Mouse (Mus musculus) lung, adult 2 months (tissue): ENCODE results near the gene Nfkbie. TPM values are rescaled to one million over a fixed set of nuclear protein-coding genes. Genes with fewer than 3 reads are reported as not detected.

Experiments used
- DNase-seq: peaks from one replicate; pipeline ENCODE4 v3.0.0; 2022
- H3K4me1 ChIP-seq: fragments of 200-500 bp; 2 replicates; pipeline ENCODE4 v1.6.1; 2011; ENCODE audit warnings: low read length; ENCODE audit not compliant: control insufficient read depth, insufficient read depth
- H3K4me3 ChIP-seq: fragments of 200-500 bp; replicated peaks from 2 replicates; pipeline ENCODE3; 2011; ENCODE audit warnings: low read depth, mild to moderate bottlenecking, control low read depth, low read length; ENCODE audit errors: extremely low read depth
- CTCF ChIP-seq: fragments of 200-500 bp; IDR thresholded peaks from 2 replicates; pipeline ENCODE4 v1.5.1; 2011; ENCODE audit warnings: mild to moderate bottlenecking, low read length, control low read depth; ENCODE audit not compliant: insufficient read depth
- POLR2A ChIP-seq: fragments of 200-500 bp; IDR thresholded peaks from 2 replicates; pipeline ENCODE4 v1.6.1; 2011; ENCODE audit warnings: low read depth, mild to moderate bottlenecking, control low read depth, low read length, borderline replicate concordance; ENCODE audit errors: extremely low read depth
- WGBS: fragments of 180-500 bp; shearing (Covaris S2); methylation state at CpG from one replicate; pipeline ENCODE4 v1.1.7; 2018; 5-methylcytosine and 5-hydroxymethylcytosine counted together
- polyA plus RNA-seq: library from polyadenylated mRNA; depleted of rRNA; stranded (reverse); fragments of >200 nt; gene quantifications from 2 replicates; pipeline ENCODE4 v1.2.3, GENCODE M21; 2012

Nfkbie gene
- polyA plus RNA-seq, 1 experiment = 7.8 TPM

- WGBS = 85% methylated on average over 8 of the region's 8 CpGs
- DNase-seq = no peak
- TF ChIP-seq POLR2A (no peak), CTCF (no peak)
Observed at GRCm38 (mm10) chr17:45575123-45575897, 19.8 kb downstream of the Nfkbie start.

GRCm38 (mm10) chr17:45578242-45578641 is 22.7 kb downstream of the Nfkbie start:
- TF ChIP-seq POLR2A = no peak
- TF ChIP-seq CTCF = no peak

More at GRCm38 (mm10) chr17:45575123-45575897, 19.8 kb downstream of the Nfkbie start:
- peaks cover 3% of the 10 kb centered on the region for H3K4me1 ChIP-seq
- H3K4me3 ChIP-seq = no peak overlapping the region

GRCm38 (mm10) chr17:45578843-45579242 is 23.3 kb downstream of the Nfkbie start:
- H3K4me3 ChIP-seq = no peak overlapping the region
- DNase-seq = no peak
- peaks cover 10% of the 10 kb centered on the region for H3K4me1 ChIP-seq
- WGBS = 78% methylated on average over 7 of the region's 7 CpGs
- TF ChIP-seq CTCF (peak; percentile 17; the same call in 1 of the 2 replicates), POLR2A (no peak)

More at GRCm38 (mm10) chr17:45578242-45578641, 22.7 kb downstream of the Nfkbie start:
- peaks cover 10% of the 10 kb centered on the region for H3K4me1 ChIP-seq
- 52% methylated on average over 5 of the region's 5 CpGs for WGBS
- no peak for DNase-seq
- H3K4me3 ChIP-seq = no peak overlapping the region

GRCm38 (mm10) chr17:45579554-45579953 is 24.1 kb downstream of the Nfkbie start:
- no peak for TF ChIP-seq POLR2A
- no peak for TF ChIP-seq CTCF
- Histone ChIP-seq H3K4me1 (peaks cover 11% of the 10 kb centered on the region), H3K4me3 (no peak overlapping the region)
- 76% methylated on average over 4 of the region's 4 CpGs for WGBS
- no peak for DNase-seq

GRCm38 (mm10) chr17:45580958-45581477 is 25.5 kb downstream of the Nfkbie start:
- DNase-seq = no peak

GRCm38 (mm10) chr17:45581567-45581983 is 26.1 kb downstream of the Nfkbie start:
- no peak overlapping the region for H3K4me3 ChIP-seq
- WGBS = 3% methylated on average over 2 of the region's 2 CpGs
- peaks cover 23% of the 10 kb centered on the region for H3K4me1 ChIP-seq
- DNase-seq = peak; percentile 64
- TF ChIP-seq CTCF = peak; percentile 56
- TF ChIP-seq POLR2A = no peak

More at GRCm38 (mm10) chr17:45580958-45581477, 25.5 kb downstream of the Nfkbie start:
- Histone ChIP-seq H3K4me3 (no peak overlapping the region), H3K4me1 (peaks cover 22% of the 10 kb centered on the region)
- TF ChIP-seq POLR2A (no peak), CTCF (no peak)
- WGBS = 16% methylated on average over 12 of the region's 12 CpGs

GRCm38 (mm10) chr17:45582188-45582587 is 26.7 kb downstream of the Nfkbie start:
- no peak overlapping the region for H3K4me3 ChIP-seq
- H3K4me1 ChIP-seq = peaks cover 23% of the 10 kb centered on the region
- DNase-seq = no peak
- 92% methylated on average over 6 of the region's 6 CpGs for WGBS
- TF ChIP-seq CTCF = no peak
- TF ChIP-seq POLR2A = no peak

GRCm38 (mm10) chr17:45582715-45583355 is 27.3 kb downstream of the Nfkbie start:
- H3K4me1 ChIP-seq = peaks cover 23% of the 10 kb centered on the region
- TF ChIP-seq CTCF (peak; percentile 53), POLR2A (no peak)
- WGBS = 44% methylated on average over 6 of the region's 6 CpGs
- no peak for DNase-seq
- no peak overlapping the region for H3K4me3 ChIP-seq

GRCm38 (mm10) chr17:45584096-45584896 is 28.8 kb downstream of the Nfkbie start:
- WGBS = 23% methylated on average over 12 of the region's 12 CpGs
- TF ChIP-seq CTCF (no peak), POLR2A (peak; percentile 27; the same call in 1 of the 2 replicates)
- Histone ChIP-seq H3K4me1 (peaks cover 23% of the 10 kb centered on the region), H3K4me3 (peak overlapping the region; percentile 10)
- DNase-seq = peak; percentile 73
